ENCODE assay signal across 8 mouse cellular contexts in the genomic region with DNA sequence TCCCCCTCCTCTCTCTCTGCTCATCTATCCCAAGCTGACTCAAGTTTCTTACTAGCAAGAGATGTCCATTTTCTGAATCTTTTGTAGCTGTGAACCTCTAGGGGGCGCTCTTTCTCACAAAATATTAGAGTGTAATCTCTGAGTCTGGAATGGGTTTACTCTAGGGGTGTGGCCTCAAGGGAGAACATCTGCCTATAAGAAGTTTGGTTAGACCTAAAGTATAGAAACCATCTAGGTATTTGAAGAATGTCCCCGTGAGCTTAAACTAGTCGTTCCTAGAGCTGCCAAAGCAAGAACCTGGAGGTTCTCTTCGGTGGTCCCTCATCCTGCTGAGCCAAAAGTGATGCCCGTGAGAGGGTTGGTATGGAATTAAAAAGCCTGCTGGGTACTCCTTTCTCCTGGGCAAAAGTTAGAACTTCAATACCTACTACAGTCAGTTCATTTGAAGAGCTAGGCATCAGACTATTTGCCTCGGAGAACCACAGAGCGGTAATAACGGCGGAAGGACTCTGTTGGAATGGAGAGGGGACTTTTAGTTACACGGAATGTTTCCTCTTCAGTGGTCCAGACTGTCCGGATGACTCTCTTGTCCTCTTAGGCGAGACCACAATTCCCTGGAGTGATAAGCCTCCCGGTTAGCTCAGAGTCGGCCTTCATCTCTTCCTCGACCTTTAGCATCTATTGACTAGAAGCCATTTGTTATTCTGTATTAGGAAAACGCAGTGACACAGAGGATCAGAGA. TPM values are rescaled to one million over a fixed set of nuclear protein-coding genes. Genes with fewer than 3 reads are reported as not detected.
DNase-seq lines count a peak whose midpoint lies in the region; ATAC-seq lines count a peak whose summit lies in the region.

No protein-coding gene starts in this region.

- no peaks in the 10 kb centered on the region for H3K9me3 ChIP-seq in forebrain, embryonic 14.5 days (replicated peaks; ENCODE audit: control insufficient read depth, low read length)
- no peaks in the 10 kb centered on the region for H3K9me3 ChIP-seq in hindbrain, embryonic 12.5 days (replicated peaks)

- peak overlapping the region; percentile 84 for H3K4me3 ChIP-seq in brown adipose tissue, adult 24 weeks (ENCODE audit: insufficient read depth, low read depth, low read length)
- peak overlapping the region; percentile 40 for H3K4me3 ChIP-seq in forebrain, embryonic 14.5 days (ENCODE audit: low read depth, low read length)
- peak overlapping the region; percentile 36 for H3K4me3 ChIP-seq in hindbrain, embryonic 12.5 days
- H3K4me3 ChIP-seq in macrophage (ENCODE audit: inconsistent target): peak overlapping the region; percentile 32; the same call in 1 of the 2 replicates

- H3K79me2 ChIP-seq in macrophage (ENCODE audit: inconsistent target): no peaks in the 10 kb centered on the region

- H3K4me2 ChIP-seq in forebrain, embryonic 14.5 days (ENCODE audit: low read length): peak overlapping the region; percentile 89
- peak overlapping the region; percentile 60 for H3K4me2 ChIP-seq in hindbrain, embryonic 12.5 days (replicated peaks)

- WGBS in forebrain, embryonic 14.5 days: 13% methylated on average over 16 of the region's 16 CpGs
- 9% methylated on average over 16 of the region's 16 CpGs for WGBS in hindbrain, embryonic 12.5 days
- 10% methylated on average over 12 of the region's 16 CpGs for WGBS in macrophage (ENCODE audit: missing documents)

- no peaks in the 10 kb centered on the region for H3K36me3 ChIP-seq in forebrain, embryonic 14.5 days (ENCODE audit: control insufficient read depth, insufficient read depth, low read length)
- no peaks in the 10 kb centered on the region for H3K36me3 ChIP-seq in hindbrain, embryonic 12.5 days
- no peaks in the 10 kb centered on the region for H3K36me3 ChIP-seq in macrophage (ENCODE audit: inconsistent target)

- peak; percentile 35 for ATAC-seq in forebrain, embryonic 14.5 days
- peak; percentile 69 for ATAC-seq in hindbrain, embryonic 12.5 days (ENCODE audit: low FRiP score)

- peak overlapping the region; percentile 26; the same call in 1 of the 2 replicates for H3K9ac ChIP-seq in forebrain, embryonic 14.5 days (ENCODE audit: low read length)
- 0 out of 2 replicates have a peak overlapping the region, but pooled peaks have one; percentile 20 for H3K9ac ChIP-seq in hindbrain, embryonic 12.5 days

- H3K27ac ChIP-seq in brown adipose tissue, adult 24 weeks (replicated peaks; ENCODE audit: low read depth, low read length): peak overlapping the region; percentile 91
- no peak overlapping the region for H3K27ac ChIP-seq in forebrain, embryonic 14.5 days (ENCODE audit: low read depth, low read length)
- no peak overlapping the region for H3K27ac ChIP-seq in hindbrain, embryonic 12.5 days
- no peak overlapping the region for H3K27ac ChIP-seq in macrophage

- H3K27me3 ChIP-seq in forebrain, embryonic 14.5 days (replicated peaks; ENCODE audit: control insufficient read depth, insufficient read depth, low read length): peaks cover 10% of the 10 kb centered on the region; the same call in 1 of the 2 replicates
- peaks cover 27% of the 10 kb centered on the region for H3K27me3 ChIP-seq in hindbrain, embryonic 12.5 days

- DNase-seq in ovary, adult 18-20 months (ENCODE audit: low spot score): peak; percentile 44
- DNase-seq in ovary, postnatal 36 days (ENCODE audit: low spot score): no peak
- peak; percentile 84 for DNase-seq in forebrain, embryonic 14.5 days (ENCODE audit: low spot score)
- DNase-seq in layer of hippocampus, postnatal 10 days (ENCODE audit: low spot score in 2 of 2): peak; percentile 28 to 65
- DNase-seq in skeletal muscle tissue, adult 2 months (ENCODE audit: low read depth, low spot score): peak; percentile 88

- H3K4me1 ChIP-seq in brown adipose tissue, adult 24 weeks (ENCODE audit: control insufficient read depth, insufficient read depth, insufficient read length, low read length): peaks cover 7% of the 10 kb centered on the region
- peaks cover 3% of the 10 kb centered on the region; the same call in 1 of the 2 replicates for H3K4me1 ChIP-seq in forebrain, embryonic 14.5 days (ENCODE audit: control insufficient read depth, insufficient read depth, low read length)
- peaks cover 15% of the 10 kb centered on the region for H3K4me1 ChIP-seq in hindbrain, embryonic 12.5 days

RNA-seq across cellular contexts. Expression of gene Cped1, which starts 0.6 kb away (rescaled TPM):
- 37.5 and 39.6 TPM in 2 replicates for polyA plus RNA-seq in brown adipose tissue, adult 24 weeks (2012; ENCODE audit: insufficient read depth, insufficient read length, missing spikeins)
- polyA plus RNA-seq in forebrain, embryonic 14.5 days (2014; fragmentation: Nextera tagmentation; extraction: Ambion mirVana): 4.3 and 5.2 TPM in 2 replicates
- 19.1 and 21.1 TPM in 2 replicates for polyA plus RNA-seq in hindbrain, embryonic 12.5 days (2016; fragmentation: Nextera tagmentation; extraction: Ambion mirVana)
- total RNA-seq in layer of hippocampus, postnatal 10 days (2021): 1 to 10 TPM; 2.0 to 2.1 TPM
- total RNA-seq in macrophage (2018; cell fraction: chromatin; rRNA removed): 1 to 10 TPM in 25 of 26 experiments, under 1 TPM in 1; 0.96 to 9.4 (median 3.4) TPM
- total RNA-seq in macrophage (2018; cell fraction: cytosol; rRNA removed): 1 to 10 TPM in 8 of 26 experiments, under 1 TPM in 18; 0.46 to 1.5 (median 0.85) TPM
- 10 to 100 TPM in 1 of 26 experiments, 1 to 10 TPM in 21, under 1 TPM in 4; 0.58 to 10.0 (median 2.7) TPM for total RNA-seq in macrophage (2018; cell fraction: nucleus; rRNA removed)
- polyA plus RNA-seq in macrophage (2018): 0.33 to 2.0 TPM (median 1.5 TPM) in 3 replicates

RNA-seq across cellular contexts. Expression of gene Ing3, which starts 35.8 kb away (rescaled TPM):
- 13.6 and 15.1 TPM in 2 replicates for polyA plus RNA-seq in brown adipose tissue, adult 24 weeks (2012; ENCODE audit: insufficient read depth, insufficient read length, missing spikeins)
- 57.7 and 64.0 TPM in 2 replicates for polyA plus RNA-seq in forebrain, embryonic 14.5 days (2014; fragmentation: Nextera tagmentation; extraction: Ambion mirVana)
- 49.5 and 52.3 TPM in 2 replicates for polyA plus RNA-seq in hindbrain, embryonic 12.5 days (2016; fragmentation: Nextera tagmentation; extraction: Ambion mirVana)
- total RNA-seq in layer of hippocampus, postnatal 10 days (2021): 10 to 100 TPM; 18.0 to 25.3 TPM
- 10 to 100 TPM in 25 of 26 experiments, 1 to 10 TPM in 1; 7.5 to 45.1 (median 19.0) TPM for total RNA-seq in macrophage (2018; cell fraction: chromatin; rRNA removed)
- total RNA-seq in macrophage (2018; cell fraction: cytosol; rRNA removed): 10 to 100 TPM in 16 of 26 experiments, 1 to 10 TPM in 10; 4.4 to 24.4 (median 10.5) TPM
- 10 to 100 TPM in 15 of 26 experiments, 1 to 10 TPM in 11; 6.2 to 26.9 (median 10.9) TPM for total RNA-seq in macrophage (2018; cell fraction: nucleus; rRNA removed)
- polyA plus RNA-seq in macrophage (2018): 6.7 to 16.5 TPM (median 13.4 TPM) in 3 replicates

Comparison
In these comparisons a context has a peak if more than half of its experiments do, and no peak if none do; other contexts are left out.
1. H3K4me3 ChIP-seq: peak in every context shown above with its lines; median percentile 84 in brown adipose tissue, adult 24 weeks; 40 in forebrain, embryonic 14.5 days; 36 in hindbrain, embryonic 12.5 days; 32 in macrophage.